Mouse (Mus musculus) intestine, postnatal 0 days (tissue): ENCODE measurements at regions not wholly inside any gene's neighbourhood (a gene's known extent, or its start where the extent isn't known, plus 50 kb on each side); places are given as distances from the start of the nearest gene placed in this dataset.

Source experiments
- ATAC-seq: fragments of 200-750 bp; cut with Nextera tagmentation; 2 replicates; pipeline ENCODE4 v1.8.0; 2017; ENCODE audit warnings: mild to moderate bottlenecking, moderate TSS enrichment, moderate library complexity
- H3K27ac ChIP-seq: fragments of 300-500 bp; sonication (generic); 2 replicates; pipeline ENCODE4 v1.5.1; 2014; ENCODE audit warnings: mild to moderate bottlenecking, low read depth, low read length, moderate library complexity
- H3K27me3 ChIP-seq: fragments of 300-500 bp; sonication (generic); replicated peaks from 2 replicates; pipeline ENCODE4 v1.6.1; 2014; ENCODE audit warnings: low read length, mixed read lengths; ENCODE audit not compliant: control insufficient read depth, insufficient read depth
- H3K36me3 ChIP-seq: fragments of 300-500 bp; sonication (generic); 2 replicates; pipeline ENCODE4 v1.6.1; 2014; ENCODE audit warnings: mild to moderate bottlenecking, moderate library complexity; ENCODE audit not compliant: control insufficient read depth, insufficient read depth
- H3K4me1 ChIP-seq: fragments of 300-500 bp; sonication (generic); replicated peaks from 2 replicates; pipeline ENCODE4 v1.6.1; 2014; ENCODE audit warnings: antibody characterized with exemption, low read length, mixed read lengths; ENCODE audit not compliant: control insufficient read depth, insufficient read depth
- H3K4me2 ChIP-seq: fragments of 300-500 bp; sonication (generic); replicated peaks from 2 replicates; pipeline ENCODE4 v1.6.1; 2014; ENCODE audit warnings: low read depth, mild to moderate bottlenecking, moderate library complexity
- H3K4me3 ChIP-seq: fragments of 300-500 bp; sonication (generic); 2 replicates; pipeline ENCODE4 v1.5.1; 2014; ENCODE audit warnings: low read depth, low read length
- H3K9ac ChIP-seq: fragments of 300-500 bp; sonication (generic); 2 replicates; pipeline ENCODE4 v1.6.1; 2014; ENCODE audit warnings: mild to moderate bottlenecking, low read depth, low read length
- H3K9me3 ChIP-seq: fragments of 300-500 bp; sonication (generic); 2 replicates; pipeline ENCODE4 v1.6.1; 2016; ENCODE audit warnings: mixed run types; ENCODE audit not compliant: control insufficient read depth
- CTCF ChIP-seq: sonication (generic); IDR thresholded peaks from 2 replicates; pipeline ENCODE4 v1.5.1; 2016; ENCODE audit warnings: low read depth, mild to moderate bottlenecking, control low read depth, antibody characterized with exemption, moderate library complexity
- WGBS: fragments of 180-500 bp; shearing (Covaris S2); extraction: QIAGEN DNeasy Blood & Tissue Kit; methylation state at CpG from one replicate; pipeline ENCODE4 v1.1.7; 2014; 5-methylcytosine and 5-hydroxymethylcytosine counted together

DNA sequence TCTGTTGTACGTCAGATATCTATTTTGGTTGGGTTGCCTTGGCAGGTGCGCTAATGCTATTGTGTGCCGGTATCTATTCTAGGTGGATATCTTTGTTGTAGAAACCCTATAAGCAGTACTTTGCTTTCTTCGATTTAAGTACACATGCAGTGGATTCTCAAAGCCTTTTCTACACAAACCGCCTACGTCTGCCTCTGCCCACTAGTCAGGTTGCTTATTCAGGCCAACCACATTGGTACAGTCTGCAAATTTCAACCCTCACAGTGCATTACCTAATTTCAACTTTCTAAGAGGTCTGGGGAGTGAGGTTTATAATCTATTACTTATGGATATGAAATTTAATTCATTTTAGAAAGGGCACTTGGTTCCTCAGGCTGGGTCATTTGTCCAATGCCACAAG lies 223.5 kb upstream of the Slc16a7 start:
- no peaks in the 10 kb centered on the region for H3K27me3 ChIP-seq
- WGBS = 95% methylated on average over 6 of the region's 6 CpGs
- no peak for ATAC-seq
- no peaks in the 10 kb centered on the region for H3K9me3 ChIP-seq
- H3K4me2 ChIP-seq = no peak overlapping the region
- no peaks in the 10 kb centered on the region for H3K36me3 ChIP-seq
- H3K4me1 ChIP-seq = no peaks in the 10 kb centered on the region
- TF ChIP-seq CTCF = no peak
- no peak overlapping the region for H3K27ac ChIP-seq
- no peak overlapping the region for H3K9ac ChIP-seq
- no peak overlapping the region for H3K4me3 ChIP-seq

- Histone ChIP-seq H3K27ac (no peak overlapping the region), H3K9me3 (no peaks in the 10 kb centered on the region), H3K4me3 (no peak overlapping the region), H3K27me3 (no peaks in the 10 kb centered on the region), H3K4me1 (no peaks in the 10 kb centered on the region), H3K4me2 (no peak overlapping the region), H3K36me3 (no peaks in the 10 kb centered on the region), H3K9ac (no peak overlapping the region)
- no peak for ATAC-seq
- TF ChIP-seq CTCF = no peak
- 74% methylated on average over 6 of the region's 6 CpGs for WGBS
These were observed 232.1 kb upstream of the Slc16a7 start for GRCm38 (mm10) chr10:125621376-125621775.

DNA sequence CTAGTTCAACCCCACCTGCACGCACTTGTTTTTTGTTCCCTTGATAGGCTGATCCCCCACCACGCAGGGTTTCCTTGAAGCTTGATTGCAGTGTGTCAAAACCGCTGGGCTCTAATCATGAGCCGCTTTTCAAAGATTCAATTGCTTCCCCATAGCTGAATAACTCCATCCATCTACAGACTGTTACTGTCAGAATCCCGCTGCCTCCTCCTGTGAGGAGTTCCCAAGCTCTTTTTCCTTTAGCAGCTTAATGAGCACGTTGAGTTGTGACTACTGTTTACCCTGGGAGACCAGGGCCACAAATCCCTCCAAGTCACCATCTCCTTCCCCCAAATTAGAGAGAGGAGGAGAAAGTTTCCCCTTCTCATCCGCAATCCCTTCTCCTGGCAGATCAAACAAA lies 234.6 kb upstream of the Slc16a7 start:
- Histone ChIP-seq H3K4me1 (no peaks in the 10 kb centered on the region), H3K4me3 (no peak overlapping the region), H3K27me3 (no peaks in the 10 kb centered on the region), H3K9me3 (no peaks in the 10 kb centered on the region), H3K36me3 (no peaks in the 10 kb centered on the region), H3K9ac (no peak overlapping the region), H3K27ac (no peak overlapping the region), H3K4me2 (no peak overlapping the region)
- 40% methylated on average over 7 of the region's 7 CpGs for WGBS
- TF ChIP-seq CTCF = no peak
- no peak for ATAC-seq

DNA sequence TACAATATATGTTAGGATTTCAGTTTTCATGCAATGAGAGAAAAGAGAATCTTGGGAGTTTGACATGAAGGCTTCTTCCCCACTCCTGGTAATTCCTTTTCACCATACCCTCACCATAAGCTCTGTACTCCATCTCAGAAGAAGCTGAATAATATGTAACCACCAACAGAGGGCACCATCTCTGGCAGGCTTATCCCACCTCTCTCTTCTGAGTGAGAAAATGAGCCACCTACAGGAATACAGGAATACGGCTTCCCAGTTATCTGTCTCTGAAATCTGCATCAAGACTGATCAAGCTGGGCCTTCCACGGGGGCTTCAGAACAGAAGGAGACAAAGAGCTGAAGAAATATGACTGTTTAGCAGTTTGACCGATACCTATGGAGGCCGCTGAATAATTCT lies 278.6 kb upstream of the Slc16a7 start:
- Histone ChIP-seq H3K36me3 (no peaks in the 10 kb centered on the region), H3K4me1 (no peaks in the 10 kb centered on the region), H3K4me3 (no peak overlapping the region), H3K9me3 (no peaks in the 10 kb centered on the region), H3K9ac (no peak overlapping the region), H3K27me3 (no peaks in the 10 kb centered on the region), H3K4me2 (no peak overlapping the region), H3K27ac (no peak overlapping the region)
- TF ChIP-seq CTCF = peak; percentile 48
- WGBS = 88% methylated on average over 4 of the region's 4 CpGs
- ATAC-seq = no peak

DNA sequence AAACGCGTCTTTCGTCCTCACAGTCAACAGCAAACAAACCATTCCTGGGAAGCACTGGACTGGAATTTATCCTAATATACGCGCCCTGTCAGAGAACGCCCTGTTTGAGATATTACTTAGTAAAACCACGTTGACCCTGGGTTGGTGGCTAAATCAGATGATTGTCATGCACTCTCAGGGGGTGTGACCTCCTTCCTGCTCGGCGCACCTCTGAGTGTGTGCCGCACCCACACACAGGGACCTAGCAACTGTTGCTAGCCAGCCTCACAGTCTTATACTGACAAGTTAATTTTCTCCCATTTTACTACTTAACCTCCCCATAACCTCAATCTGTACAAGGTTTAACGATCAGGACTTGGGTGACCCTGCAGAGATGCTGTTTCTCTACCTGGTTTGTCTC lies 284.4 kb upstream of the Slc16a7 start:
- Histone ChIP-seq H3K4me2 (no peak overlapping the region), H3K4me1 (no peaks in the 10 kb centered on the region), H3K36me3 (no peaks in the 10 kb centered on the region), H3K27me3 (no peaks in the 10 kb centered on the region), H3K9me3 (no peaks in the 10 kb centered on the region), H3K27ac (no peak overlapping the region), H3K4me3 (no peak overlapping the region), H3K9ac (no peak overlapping the region)
- no peak for TF ChIP-seq CTCF
- no peak for ATAC-seq
- WGBS = 38% methylated on average over 11 of the region's 11 CpGs

- no peak overlapping the region for H3K4me3 ChIP-seq
- no peak overlapping the region for H3K4me2 ChIP-seq
- no peaks in the 10 kb centered on the region for H3K36me3 ChIP-seq
- TF ChIP-seq CTCF = peak; percentile 45
- no peak for ATAC-seq
- H3K27ac ChIP-seq = no peak overlapping the region
- H3K27me3 ChIP-seq = no peaks in the 10 kb centered on the region
- WGBS = 79% methylated on average over 7 of the region's 7 CpGs
- no peak overlapping the region for H3K9ac ChIP-seq
- H3K9me3 ChIP-seq = no peaks in the 10 kb centered on the region
- H3K4me1 ChIP-seq = no peaks in the 10 kb centered on the region
These were observed 286.3 kb upstream of the Lrig3 start for GRCm38 (mm10) chr10:125679644-125680043.

DNA sequence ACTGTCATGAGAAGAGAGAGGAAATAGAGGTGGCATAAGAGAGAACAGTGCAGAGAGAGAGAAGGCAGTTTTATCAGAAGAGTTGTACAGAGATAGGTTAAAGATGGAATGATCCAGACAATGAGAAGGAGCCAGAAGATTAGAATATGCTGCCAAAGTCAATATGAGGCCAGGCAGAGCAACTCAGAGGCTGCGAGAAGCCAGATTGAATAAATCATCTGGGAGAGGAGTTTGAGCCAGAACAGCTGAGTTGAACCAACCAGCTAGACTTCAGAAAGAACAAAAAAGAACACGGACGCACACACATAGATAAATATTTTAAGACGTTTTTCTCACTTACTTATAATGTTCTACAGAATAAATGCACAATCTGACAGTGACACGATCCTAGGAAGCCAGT lies 280.8 kb upstream of the Lrig3 start:
- ATAC-seq = no peak

More for the DNA sequence above, 280.8 kb upstream of the Lrig3 start:
- no peak overlapping the region for H3K4me3 ChIP-seq
- H3K9me3 ChIP-seq = no peaks in the 10 kb centered on the region
- H3K27me3 ChIP-seq = no peaks in the 10 kb centered on the region
- no peak for TF ChIP-seq CTCF
- H3K27ac ChIP-seq = no peak overlapping the region
- no peak overlapping the region for H3K4me2 ChIP-seq
- no peak overlapping the region for H3K9ac ChIP-seq
- no peaks in the 10 kb centered on the region for H3K4me1 ChIP-seq
- H3K36me3 ChIP-seq = no peaks in the 10 kb centered on the region
- 76% methylated on average over 5 of the region's 5 CpGs for WGBS
